Mouse (Mus musculus) forebrain, embryonic 11.5 days (tissue): ENCODE measurements around the gene Babam2. TPM values are rescaled to one million over a fixed set of nuclear protein-coding genes. Genes with fewer than 3 reads are reported as not detected.

Experiments
- ATAC-seq: fragments of 200-750 bp; cut with Nextera tagmentation; replicated peaks from 2 replicates; pipeline ENCODE4 v1.8.0; 2017; ENCODE audit warnings: moderate TSS enrichment; ENCODE audit not compliant: low FRiP score
- DNase-seq: peaks from one replicate; pipeline ENCODE4 v3.0.0-alpha.2; 2017; ENCODE audit warnings: low spot score
- H3K27ac ChIP-seq: fragments of 300-500 bp; sonication (generic); 2 replicates; pipeline ENCODE4 v1.5.1; 2014; ENCODE audit warnings: low read depth, low read length
- H3K27me3 ChIP-seq: fragments of 300-500 bp; sonication (generic); 2 replicates; pipeline ENCODE4 v1.6.1; 2014; ENCODE audit warnings: mild to moderate bottlenecking, low read length, mixed read lengths; ENCODE audit not compliant: control insufficient read depth, insufficient read depth
- H3K36me3 ChIP-seq: fragments of 300-500 bp; sonication (generic); 2 replicates; pipeline ENCODE4 v1.6.1; 2014; ENCODE audit warnings: mild to moderate bottlenecking, low read length, moderate library complexity, mixed read lengths; ENCODE audit not compliant: control insufficient read depth, insufficient read depth
- H3K4me1 ChIP-seq: fragments of 300-500 bp; sonication (generic); replicated peaks from 2 replicates; pipeline ENCODE4 v1.6.1; 2014; ENCODE audit warnings: low read length, mixed read lengths; ENCODE audit not compliant: control insufficient read depth, insufficient read depth
- H3K4me2 ChIP-seq: fragments of 300-500 bp; sonication (generic); 2 replicates; pipeline ENCODE4 v1.6.1; 2014; ENCODE audit warnings: low read depth, mild to moderate bottlenecking, low read length, moderate library complexity, mixed read lengths; ENCODE audit not compliant: severe bottlenecking
- H3K4me3 ChIP-seq: fragments of 300-500 bp; sonication (generic); 2 replicates; pipeline ENCODE4 v1.5.1; 2014; ENCODE audit warnings: low read depth, low read length
- H3K9ac ChIP-seq: fragments of 300-500 bp; sonication (generic); 2 replicates; pipeline ENCODE4 v1.6.1; 2014; ENCODE audit warnings: low read length
- H3K9me3 ChIP-seq: fragments of 300-500 bp; sonication (generic); 2 replicates; pipeline ENCODE4 v1.6.1; 2016; ENCODE audit warnings: low read length, mixed read lengths; ENCODE audit not compliant: control insufficient read depth
- WGBS: fragments of 180-500 bp; shearing (Covaris S2); extraction: QIAGEN DNeasy Blood & Tissue Kit; methylation state at CpG from one replicate; pipeline ENCODE4 v1.1.7; 2014; 5-methylcytosine and 5-hydroxymethylcytosine counted together
- polyA plus RNA-seq: library from polyadenylated mRNA; unstranded; fragments of >200 nt; fragmentation: Nextera tagmentation; extraction: Ambion mirVana; gene quantifications from 2 replicates; pipeline ENCODE4 v1.2.1, GENCODE M21; 2014

The Babam2 gene
- polyA plus RNA-seq, 1 experiment from 2014 or later, result 39.1 TPM

GRCm38 (mm10) chr5:31821204-31821603 is 123.7 kb downstream of the Babam2 start:
- Histone ChIP-seq H3K9me3 (no peaks in the 10 kb centered on the region), H3K4me3 (no peak overlapping the region), H3K36me3 (no peaks in the 10 kb centered on the region), H3K9ac (no peak overlapping the region), H3K4me2 (no peak overlapping the region), H3K27me3 (no peaks in the 10 kb centered on the region), H3K27ac (no peak overlapping the region), H3K4me1 (no peaks in the 10 kb centered on the region)
- no peak for DNase-seq
- no peak for ATAC-seq
- 92% methylated on average over 1 of the region's 1 CpGs for WGBS

DNA sequence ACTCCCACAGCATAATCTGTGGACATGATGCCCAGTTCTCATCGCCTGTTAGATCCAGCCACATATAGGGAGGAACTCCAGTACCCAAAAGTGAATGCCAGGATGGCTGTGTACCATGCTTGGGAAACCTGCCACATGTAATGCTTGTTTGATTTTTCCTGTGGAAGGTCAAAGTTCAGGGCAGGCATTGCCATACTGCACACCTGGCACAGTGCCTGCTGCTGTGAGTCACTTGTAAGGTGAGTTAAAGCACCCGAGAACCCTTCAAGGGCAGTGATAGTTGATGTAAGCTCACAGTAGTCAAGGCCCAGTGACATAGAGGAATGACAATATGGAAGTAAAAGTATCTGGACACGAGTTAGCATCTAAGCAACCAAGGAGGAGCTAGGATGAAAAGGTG is 126.2 kb downstream of the Babam2 start:
- H3K9ac ChIP-seq, result no peak overlapping the region
- H3K27me3 ChIP-seq, result no peaks in the 10 kb centered on the region
- 85% methylated on average over 3 of the region's 3 CpGs for WGBS
- H3K36me3 ChIP-seq, result no peaks in the 10 kb centered on the region
- DNase-seq (no peak), ATAC-seq (no peak)
- no peaks in the 10 kb centered on the region for H3K4me1 ChIP-seq
- no peak overlapping the region for H3K27ac ChIP-seq
- H3K9me3 ChIP-seq, result no peaks in the 10 kb centered on the region
- no peak overlapping the region for H3K4me3 ChIP-seq
- no peak overlapping the region for H3K4me2 ChIP-seq

DNA sequence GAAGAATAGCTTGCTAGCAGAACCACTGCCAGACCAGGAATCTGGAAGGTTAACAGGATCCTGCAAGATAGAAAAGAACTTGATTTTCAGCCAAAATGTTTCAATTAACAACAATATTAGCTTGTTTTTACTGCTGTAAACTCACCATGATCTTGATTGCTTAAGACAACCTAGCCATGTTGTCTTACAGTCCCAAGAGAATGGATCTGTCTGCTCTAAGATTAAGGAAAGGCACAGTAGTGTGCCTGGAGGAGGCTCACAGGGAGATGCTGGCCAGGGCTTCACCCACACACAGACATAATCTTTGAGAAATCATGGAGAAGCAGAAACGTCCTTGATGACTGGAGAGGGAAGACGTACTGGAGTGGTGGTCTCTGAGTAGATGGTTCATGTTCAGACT is 126.6 kb downstream of the Babam2 start:
- Histone ChIP-seq H3K4me3 (no peak overlapping the region), H3K27ac (no peak overlapping the region), H3K9ac (no peak overlapping the region), H3K9me3 (no peaks in the 10 kb centered on the region), H3K27me3 (no peaks in the 10 kb centered on the region), H3K36me3 (no peaks in the 10 kb centered on the region), H3K4me1 (no peaks in the 10 kb centered on the region), H3K4me2 (no peak overlapping the region)
- no peak for DNase-seq
- 83% methylated on average over 2 of the region's 2 CpGs for WGBS
- no peak for ATAC-seq

- Histone ChIP-seq H3K36me3 (no peaks in the 10 kb centered on the region), H3K27me3 (no peaks in the 10 kb centered on the region), H3K4me2 (no peak overlapping the region), H3K4me3 (no peak overlapping the region), H3K27ac (no peak overlapping the region), H3K9ac (no peak overlapping the region), H3K9me3 (no peaks in the 10 kb centered on the region), H3K4me1 (no peaks in the 10 kb centered on the region)
- WGBS, result 90% methylated on average over 5 of the region's 5 CpGs
- ATAC-seq, result no peak
- no peak for DNase-seq
These were observed 129.8 kb downstream of the Babam2 start for GRCm38 (mm10) chr5:31827304-31827703.

DNA sequence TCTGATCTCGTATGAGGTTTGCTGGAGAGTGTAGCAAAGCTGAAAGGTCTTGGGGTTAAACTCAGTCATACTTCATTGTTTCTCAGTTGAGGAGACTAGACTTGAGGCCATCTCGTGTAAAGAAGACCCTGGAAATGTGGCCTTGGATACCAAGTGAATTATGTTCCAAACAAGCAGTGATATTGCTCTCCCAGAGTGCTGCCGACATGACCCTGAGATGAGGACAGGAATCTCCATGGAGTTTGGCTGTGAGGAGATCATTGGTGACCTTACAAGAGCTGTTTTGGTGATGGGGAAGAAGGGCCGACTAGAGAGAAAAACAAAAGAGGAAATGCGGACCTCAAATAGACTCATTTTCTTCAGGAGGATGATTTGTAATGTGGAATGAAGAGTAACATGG is 130.4 kb downstream of the Babam2 start:
- 92% methylated on average over 5 of the region's 5 CpGs for WGBS
- no peaks in the 10 kb centered on the region for H3K4me1 ChIP-seq
- no peak overlapping the region for H3K4me3 ChIP-seq
- no peaks in the 10 kb centered on the region for H3K9me3 ChIP-seq
- ATAC-seq (no peak), DNase-seq (no peak)
- H3K4me2 ChIP-seq, result no peak overlapping the region
- no peaks in the 10 kb centered on the region for H3K27me3 ChIP-seq
- H3K9ac ChIP-seq, result no peak overlapping the region
- H3K27ac ChIP-seq, result no peak overlapping the region
- no peaks in the 10 kb centered on the region for H3K36me3 ChIP-seq

- no peak for DNase-seq
- Histone ChIP-seq H3K9me3 (no peaks in the 10 kb centered on the region), H3K36me3 (no peaks in the 10 kb centered on the region), H3K9ac (no peak overlapping the region), H3K27ac (no peak overlapping the region), H3K4me1 (no peaks in the 10 kb centered on the region), H3K27me3 (no peaks in the 10 kb centered on the region), H3K4me3 (no peak overlapping the region), H3K4me2 (no peak overlapping the region)
- ATAC-seq, result no peak
- WGBS, result 95% methylated on average over 10 of the region's 10 CpGs
These were observed 131.3 kb downstream of the Babam2 start for GRCm38 (mm10) chr5:31828747-31829146.

GRCm38 (mm10) chr5:31829588-31829987 is 132.1 kb downstream of the Babam2 start:
- H3K9ac ChIP-seq, result no peak overlapping the region
- ATAC-seq (no peak), DNase-seq (no peak)
- H3K27me3 ChIP-seq, result no peaks in the 10 kb centered on the region
- no peak overlapping the region for H3K4me2 ChIP-seq
- 59% methylated on average over 1 of the region's 1 CpGs for WGBS
- no peak overlapping the region for H3K27ac ChIP-seq
- H3K9me3 ChIP-seq, result no peaks in the 10 kb centered on the region
- no peaks in the 10 kb centered on the region for H3K4me1 ChIP-seq
- H3K36me3 ChIP-seq, result no peaks in the 10 kb centered on the region
- no peak overlapping the region for H3K4me3 ChIP-seq

DNA sequence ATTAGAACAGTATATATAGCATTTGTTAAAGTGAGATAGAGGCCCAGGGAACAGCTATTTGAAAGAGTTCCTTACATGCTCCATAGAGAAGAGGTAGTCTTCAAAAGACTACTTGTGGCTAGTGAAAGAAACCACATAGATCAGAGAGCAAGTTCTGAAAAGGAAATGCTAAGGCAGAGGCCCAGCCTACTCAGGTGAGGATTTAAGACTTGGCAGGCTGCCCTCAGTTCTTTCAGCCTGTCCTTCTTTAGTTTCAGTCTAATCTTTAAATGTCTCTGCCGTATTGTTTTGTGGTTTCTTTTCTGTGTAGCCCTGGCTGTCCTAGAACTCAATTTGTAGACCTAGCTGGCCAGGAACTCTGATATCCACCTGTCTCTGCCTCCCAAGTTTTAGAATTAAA is 134.1 kb downstream of the Babam2 start:
- H3K4me3 ChIP-seq, result no peak overlapping the region
- 73% methylated on average over 1 of the region's 1 CpGs for WGBS

GRCm38 (mm10) chr5:31835691-31836090 is 138.2 kb downstream of the Babam2 start:
- Histone ChIP-seq H3K27ac (no peak overlapping the region), H3K4me3 (no peak overlapping the region), H3K4me1 (no peaks in the 10 kb centered on the region), H3K4me2 (no peak overlapping the region), H3K36me3 (no peaks in the 10 kb centered on the region), H3K27me3 (no peaks in the 10 kb centered on the region), H3K9ac (no peak overlapping the region), H3K9me3 (no peaks in the 10 kb centered on the region)
- ATAC-seq (no peak), DNase-seq (no peak)
- 84% methylated on average over 2 of the region's 2 CpGs for WGBS

More for the DNA sequence above, 134.1 kb downstream of the Babam2 start:
- Histone ChIP-seq H3K36me3 (no peaks in the 10 kb centered on the region), H3K4me1 (no peaks in the 10 kb centered on the region), H3K9ac (no peak overlapping the region), H3K27me3 (no peaks in the 10 kb centered on the region), H3K27ac (no peak overlapping the region), H3K9me3 (no peaks in the 10 kb centered on the region), H3K4me2 (no peak overlapping the region)
- DNase-seq, result no peak
- no peak for ATAC-seq
